Comparison of ENCODE assay signal across 8 mouse cellular contexts in the genomic region with DNA sequence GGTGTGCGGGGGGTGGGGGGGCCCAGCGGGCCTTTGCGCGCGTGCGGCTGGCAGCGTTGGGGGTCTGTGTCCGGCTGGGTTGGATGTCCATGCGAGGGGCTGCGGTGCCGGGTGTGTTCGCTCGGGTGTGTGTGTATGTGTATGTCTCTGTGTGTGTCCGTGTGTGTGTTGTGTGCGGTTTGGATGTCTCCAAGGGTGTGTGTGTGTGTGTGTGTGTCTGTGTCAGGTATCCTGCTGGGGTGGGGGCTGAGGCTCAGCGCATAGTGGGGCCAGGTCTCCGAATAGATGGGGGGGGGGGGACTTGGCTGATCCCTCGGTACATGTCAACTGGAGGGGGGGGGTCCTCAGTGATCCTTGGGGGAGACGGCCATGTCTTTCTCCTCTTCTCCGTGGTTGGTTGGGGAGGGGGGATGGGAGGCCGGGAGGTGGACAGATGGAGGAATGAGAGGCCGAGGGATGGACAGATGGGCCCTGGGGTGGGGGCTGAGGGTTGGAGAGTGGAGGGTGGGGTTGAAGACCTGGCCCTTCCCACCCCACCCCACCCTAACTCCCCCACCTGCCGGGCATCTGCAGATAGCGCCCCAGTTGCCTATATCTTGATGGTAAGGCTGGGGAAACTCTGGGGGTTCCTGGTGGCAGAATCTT. TPM values are rescaled to one million over a fixed set of nuclear protein-coding genes. Genes with fewer than 3 reads are reported as not detected.
DNase-seq lines count a peak whose midpoint lies in the region; ATAC-seq and TF ChIP-seq lines count a peak whose summit lies in the region.

No protein-coding gene starts in this region.

- no peaks in the 10 kb centered on the region for H3K36me3 ChIP-seq in kidney, adult 2 months (ENCODE audit: control insufficient read depth, insufficient read depth, low read length)
- H3K36me3 ChIP-seq in forebrain, embryonic 15.5 days = peaks cover 20% of the 10 kb centered on the region
- H3K36me3 ChIP-seq in midbrain, embryonic 10.5 days = peaks cover 33% of the 10 kb centered on the region

- H3K9ac ChIP-seq in forebrain, embryonic 15.5 days (replicated peaks) = peak overlapping the region; percentile 67

- no peak for DNase-seq in kidney, adult 2 months
- no peak for DNase-seq in kidney, postnatal 4 days
- DNase-seq in brain, adult 2 months (ENCODE audit: low read depth, low spot score) = peak; percentile 60
- no peak for DNase-seq in midbrain, embryonic 10.5 days (ENCODE audit: low spot score)
- no peak for DNase-seq in gastrocnemius, adult 8-10 months (ENCODE audit: low spot score in 2 of 2)
- DNase-seq in MN1 (ENCODE audit: low spot score) = no peak
- DNase-seq in thymus, postnatal 10 days (ENCODE audit: low spot score in 2 of 2) = no peak

- H3K27ac ChIP-seq in kidney, adult 2 months (ENCODE audit: insufficient read depth, low read depth, low read length) = no peak overlapping the region
- H3K27ac ChIP-seq in forebrain, embryonic 15.5 days (replicated peaks) = peak overlapping the region; percentile 49
- peak overlapping the region; percentile 89 for H3K27ac ChIP-seq in midbrain, embryonic 10.5 days (replicated peaks)

- H3K27me3 ChIP-seq in kidney, adult 2 months (replicated peaks; ENCODE audit: control insufficient read depth, insufficient read depth, low read length) = no peaks in the 10 kb centered on the region
- H3K27me3 ChIP-seq in forebrain, embryonic 15.5 days = no peaks in the 10 kb centered on the region
- H3K27me3 ChIP-seq in midbrain, embryonic 10.5 days (ENCODE audit: low read depth, poor library complexity, severe bottlenecking) = no peaks in the 10 kb centered on the region

- TF ChIP-seq CTCF in kidney, adult 2 months (conservative IDR thresholded peaks at IDR 0.05; ENCODE audit: insufficient read depth, insufficient read length, low read depth, low read length) = no peak

- peak overlapping the region; percentile 78 for H3K4me3 ChIP-seq in kidney, adult 2 months (ENCODE audit: insufficient read depth, low read depth, low read length)
- peak overlapping the region; percentile 96 for H3K4me3 ChIP-seq in forebrain, embryonic 15.5 days
- peak overlapping the region; percentile 95 for H3K4me3 ChIP-seq in midbrain, embryonic 10.5 days

- H3K9me3 ChIP-seq in forebrain, embryonic 15.5 days = no peaks in the 10 kb centered on the region
- no peaks in the 10 kb centered on the region for H3K9me3 ChIP-seq in midbrain, embryonic 10.5 days (replicated peaks)

- H3K4me2 ChIP-seq in forebrain, embryonic 15.5 days (replicated peaks) = peak overlapping the region; percentile 79

- peak; percentile 55 for ATAC-seq in forebrain, embryonic 15.5 days (replicated peaks)

- 4% methylated on average over 24 of the region's 24 CpGs for WGBS in kidney, adult 2 months
- WGBS in forebrain, embryonic 15.5 days = 2% methylated on average over 22 of the region's 24 CpGs
- 2% methylated on average over 23 of the region's 24 CpGs for WGBS in midbrain, embryonic 10.5 days

- TF ChIP-seq POLR2A in kidney, adult 2 months (IDR thresholded peaks at IDR 0.05; ENCODE audit: low read depth, low read length) = no peak

- no peaks in the 10 kb centered on the region for H3K4me1 ChIP-seq in kidney, adult 2 months (ENCODE audit: control insufficient read depth, insufficient read depth, low read length)
- peaks cover 16% of the 10 kb centered on the region for H3K4me1 ChIP-seq in forebrain, embryonic 15.5 days
- H3K4me1 ChIP-seq in midbrain, embryonic 10.5 days = peaks cover 26% of the 10 kb centered on the region

RNA-seq across cellular contexts. Expression of a gene that starts 0.7 kb away (rescaled TPM):
- polyA plus RNA-seq in kidney, adult 2 months (2012; rRNA removed) = 2.5 and 3.1 TPM in 2 replicates
- 10.9 and 13.0 TPM in 2 replicates for polyA plus RNA-seq in forebrain, embryonic 15.5 days (2015; fragmentation: Nextera tagmentation; extraction: Ambion mirVana)
- 3.6 and 3.7 TPM in 2 replicates for polyA plus RNA-seq in midbrain, embryonic 10.5 days (2016; fragmentation: Nextera tagmentation; extraction: Ambion mirVana)
- total RNA-seq in gastrocnemius, adult 8-10 months (2022) = under 1 TPM in 2 of 4 experiments, not detected in 2; 0.08 to 0.34 TPM

RNA-seq across cellular contexts. Expression of a gene that starts 15.2 kb away (rescaled TPM):
- polyA plus RNA-seq in kidney, adult 2 months (2012; rRNA removed) = 8.4 and 14.5 TPM in 2 replicates
- 4.0 and 4.7 TPM in 2 replicates for polyA plus RNA-seq in forebrain, embryonic 15.5 days (2015; fragmentation: Nextera tagmentation; extraction: Ambion mirVana)
- polyA plus RNA-seq in midbrain, embryonic 10.5 days (2016; fragmentation: Nextera tagmentation; extraction: Ambion mirVana) = 6.3 and 8.1 TPM in 2 replicates
- 1 to 10 TPM in 2 of 4 experiments, under 1 TPM in 1, not detected in 1; 0.46 to 1.7 (median 1.3) TPM for total RNA-seq in gastrocnemius, adult 8-10 months (2022)

RNA-seq across cellular contexts. Expression of a gene that starts 57.8 kb away (rescaled TPM):
- not detected in 2 replicates for polyA plus RNA-seq in kidney, adult 2 months (2012; rRNA removed)
- polyA plus RNA-seq in forebrain, embryonic 15.5 days (2015; fragmentation: Nextera tagmentation; extraction: Ambion mirVana) = not detected in 2 replicates
- polyA plus RNA-seq in midbrain, embryonic 10.5 days (2016; fragmentation: Nextera tagmentation; extraction: Ambion mirVana) = not detected in 2 replicates
- total RNA-seq in gastrocnemius, adult 8-10 months (2022) = not detected

RNA-seq across cellular contexts. Expression of a gene that starts 59.7 kb away (rescaled TPM):
- 72.6 and 78.4 TPM in 2 replicates for polyA plus RNA-seq in kidney, adult 2 months (2012; rRNA removed)
- polyA plus RNA-seq in forebrain, embryonic 15.5 days (2015; fragmentation: Nextera tagmentation; extraction: Ambion mirVana) = 98.0 and 106 TPM in 2 replicates
- polyA plus RNA-seq in midbrain, embryonic 10.5 days (2016; fragmentation: Nextera tagmentation; extraction: Ambion mirVana) = 89.8 and 90.8 TPM in 2 replicates
- total RNA-seq in gastrocnemius, adult 8-10 months (2022) = 10 to 100 TPM; 19.8 to 32.6 (median 24.8) TPM

RNA-seq across cellular contexts. Expression of a gene that starts 60.0 kb away (rescaled TPM):
- polyA plus RNA-seq in kidney, adult 2 months (2012; rRNA removed) = 71.9 and 72.1 TPM in 2 replicates
- 44.6 and 46.9 TPM in 2 replicates for polyA plus RNA-seq in forebrain, embryonic 15.5 days (2015; fragmentation: Nextera tagmentation; extraction: Ambion mirVana)
- polyA plus RNA-seq in midbrain, embryonic 10.5 days (2016; fragmentation: Nextera tagmentation; extraction: Ambion mirVana) = 58.9 and 61.0 TPM in 2 replicates
- 10 to 100 TPM; 19.3 to 24.6 (median 20.5) TPM for total RNA-seq in gastrocnemius, adult 8-10 months (2022)
